In genomic region chr9:56505083-56505792, GRCm38 (mm10) we compare ENCODE assay signal across 8 mouse cellular contexts.
DNase-seq lines count a peak whose midpoint lies in the region; ATAC-seq and TF ChIP-seq lines count a peak whose summit lies in the region.

No protein-coding gene starts in this region.

- no peaks in the 10 kb centered on the region for H3K27me3 ChIP-seq in heart, embryonic 14.5 days (ENCODE audit: control insufficient read depth, insufficient read depth, low read length)
- no peaks in the 10 kb centered on the region for H3K27me3 ChIP-seq in kidney, embryonic 16.5 days (ENCODE audit: insufficient read depth, low read length)
- H3K27me3 ChIP-seq in midbrain, embryonic 10.5 days (ENCODE audit: low read depth, poor library complexity, severe bottlenecking), result peaks cover 48% of the 10 kb centered on the region

- 41% methylated on average over 9 of the region's 9 CpGs for WGBS in heart, embryonic 14.5 days
- WGBS in kidney, embryonic 16.5 days, result 39% methylated on average over 9 of the region's 9 CpGs
- WGBS in midbrain, embryonic 10.5 days, result 56% methylated on average over 9 of the region's 9 CpGs

- peak overlapping the region; percentile 75 for H3K4me2 ChIP-seq in heart, embryonic 14.5 days (ENCODE audit: low read length)
- H3K4me2 ChIP-seq in kidney, embryonic 16.5 days (replicated peaks; ENCODE audit: low read depth, low read length), result peak overlapping the region; percentile 67; the same call in 1 of the 2 replicates

- no peaks in the 10 kb centered on the region for H3K36me3 ChIP-seq in heart, embryonic 14.5 days (ENCODE audit: control insufficient read depth, insufficient read depth, low read length)
- no peaks in the 10 kb centered on the region for H3K36me3 ChIP-seq in kidney, embryonic 16.5 days (ENCODE audit: insufficient read depth, low read length)
- H3K36me3 ChIP-seq in midbrain, embryonic 10.5 days, result no peaks in the 10 kb centered on the region

- peak; percentile 69 for DNase-seq in adrenal gland, adult 8-10 months
- no peak for DNase-seq in midbrain, embryonic 10.5 days (ENCODE audit: low spot score)
- DNase-seq in thymus, postnatal 4 days, result no peak
- no peak for DNase-seq in layer of hippocampus, adult 18-20 months (ENCODE audit: low spot score in 2 of 2)

- no peak for TF ChIP-seq POLR2A in cortical plate, adult 2 months (IDR thresholded peaks at IDR 0.05; ENCODE audit: extremely low read depth, insufficient read depth, low read length)

- peak overlapping the region; percentile 36 for H3K27ac ChIP-seq in cortical plate, adult 2 months (ENCODE audit: insufficient read depth, low read length)
- H3K27ac ChIP-seq in heart, embryonic 14.5 days (replicated peaks in 1 of 2; ENCODE audit: control insufficient read depth in 1 of 2, insufficient read depth in 1 of 2, low read depth in 2 of 2, low read length in 2 of 2), result peak overlapping the region; percentile 98 to 99
- H3K27ac ChIP-seq in kidney, embryonic 16.5 days (ENCODE audit: low read length), result peak overlapping the region; percentile 98
- H3K27ac ChIP-seq in midbrain, embryonic 10.5 days (replicated peaks), result no peak overlapping the region; the same call in 1 of the 2 replicates

- no peak overlapping the region for H3K4me3 ChIP-seq in cortical plate, adult 2 months (ENCODE audit: insufficient read depth, low read length)
- H3K4me3 ChIP-seq in heart, embryonic 14.5 days (ENCODE audit: control insufficient read depth in 1 of 2, insufficient read depth in 1 of 2, low read depth in 1 of 2, low read length in 2 of 2), result peak overlapping the region in 1 of 2 experiments; percentile 40; a peak in 1 of 4 replicates
- H3K4me3 ChIP-seq in kidney, embryonic 16.5 days (ENCODE audit: low read length), result no peak overlapping the region
- peak overlapping the region; percentile 58; the same call in 1 of the 2 replicates for H3K4me3 ChIP-seq in midbrain, embryonic 10.5 days

- ATAC-seq in heart, embryonic 14.5 days (ENCODE audit: insufficient number of reproducible peaks, insufficient read depth, low FRiP score, low read depth), result no peak
- peak; percentile 47 for ATAC-seq in kidney, embryonic 16.5 days (ENCODE audit: low FRiP score, low TSS enrichment)
- ATAC-seq in megakaryocyte-erythroid progenitor cell, adult 5-6 weeks (replicated peaks; ENCODE audit: low FRiP score, low TSS enrichment, poor library complexity, severe bottlenecking), result no peak

- H3K9ac ChIP-seq in heart, embryonic 14.5 days (ENCODE audit: low read length), result peak overlapping the region; percentile 75; the same call in 1 of the 2 replicates
- no peak overlapping the region; the same call in 1 of the 2 replicates for H3K9ac ChIP-seq in kidney, embryonic 16.5 days (replicated peaks; ENCODE audit: low read length)

- no peak for TF ChIP-seq CTCF in cortical plate, adult 2 months (IDR thresholded peaks at IDR 0.05; ENCODE audit: extremely low read depth, insufficient read depth, low read length)

- H3K4me1 ChIP-seq in cortical plate, adult 2 months (ENCODE audit: control insufficient read depth, insufficient read depth, low read length), result peaks cover 14% of the 10 kb centered on the region
- H3K4me1 ChIP-seq in heart, embryonic 14.5 days (ENCODE audit: control insufficient read depth in 2 of 2, insufficient read depth in 2 of 2, low read length in 2 of 2), result peaks cover 54 to 76% of the 10 kb centered on the region in 2 experiments
- peaks cover 67% of the 10 kb centered on the region for H3K4me1 ChIP-seq in kidney, embryonic 16.5 days (ENCODE audit: insufficient read depth, low read length)
- H3K4me1 ChIP-seq in midbrain, embryonic 10.5 days, result peaks cover 55% of the 10 kb centered on the region

- no peaks in the 10 kb centered on the region for H3K9me3 ChIP-seq in heart, embryonic 14.5 days (ENCODE audit: control insufficient read depth, low read length)
- H3K9me3 ChIP-seq in kidney, embryonic 16.5 days (ENCODE audit: low read length), result no peaks in the 10 kb centered on the region
- H3K9me3 ChIP-seq in midbrain, embryonic 10.5 days (replicated peaks), result no peaks in the 10 kb centered on the region
